Mouse (Mus musculus) adrenal gland (tissue): ENCODE data around the gene Gpsm1.

Source experiments
- intact Hi-C: fragments of 180-260 bp; cut with DNase I; formaldehyde crosslinking; loops from one replicate; pipeline ENCODE4 v1.15.1; 2025
- long read RNA-seq, 2 experiments: library from polyadenylated mRNA; unstranded; transcript quantifications; one replicate each; pipeline ENCODE4 v2.0.0; 2020; ENCODE audit warnings: borderline replicate concordance in 1 of 2; ENCODE audit not compliant: insufficient replicate concordance in 1 of 2

The Gpsm1 gene
- long read RNA-seq, experiment 1, partial matches to known transcripts, result 1 of 6 reads
- long read RNA-seq, experiment 1, other reads (novel, unspliced or antisense), result 1 of 6 reads
- long read RNA-seq, experiment 2, partial matches to known transcripts, result 2 of 6 reads
- long read RNA-seq, experiment 2, other reads (novel, unspliced or antisense), result 4 of 6 reads

DNA sequence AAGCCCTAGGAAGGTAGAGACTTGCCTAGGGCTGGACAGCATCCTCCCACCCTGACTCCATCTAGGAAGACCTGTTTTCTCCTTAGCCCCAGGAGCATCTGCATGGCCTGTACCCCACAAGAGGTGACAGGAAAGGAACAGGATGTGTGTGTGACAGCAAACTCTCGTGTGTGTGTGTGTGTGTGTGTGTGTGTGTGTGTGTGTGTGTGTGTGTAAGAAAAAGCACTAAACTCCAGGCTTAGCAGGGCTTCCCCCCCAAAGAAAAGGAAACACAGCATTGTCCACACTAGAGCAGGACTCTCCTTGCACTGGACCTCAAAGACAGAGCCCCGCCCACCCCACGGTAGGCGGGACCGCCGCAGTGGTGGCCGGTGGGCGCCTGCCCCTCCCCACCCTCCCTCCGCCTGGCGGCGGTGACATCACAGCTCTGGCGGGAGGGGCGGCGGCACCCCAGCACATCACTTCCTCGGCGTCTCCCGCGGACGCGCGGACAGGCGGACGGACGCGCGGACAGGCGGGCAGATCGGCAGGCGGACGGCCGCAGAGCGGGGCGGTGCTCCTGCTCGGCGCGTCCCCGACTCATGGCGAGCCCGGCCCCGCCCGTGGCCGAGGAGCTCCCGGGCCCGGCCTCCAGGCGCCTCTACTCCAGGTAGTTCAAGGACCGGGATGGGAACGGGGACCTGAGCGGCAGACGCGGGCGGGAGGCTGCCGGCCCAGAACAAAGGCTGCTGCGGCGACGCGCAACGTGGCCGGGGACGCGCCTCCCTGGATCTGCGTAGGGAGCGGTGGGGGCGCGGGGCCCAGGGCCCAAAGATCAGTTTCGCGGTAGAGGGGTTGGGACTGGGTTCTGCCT is at the start of gene Gpsm1:
Gpsm1 (plus strand) TSS at position 444 of the 853 bp plus-strand sequence.
- intact Hi-C loops, result loop anchor here (5.0 kb wide), 1 partner anchor 37 kb away; the partner anchor contains the start of gene Dnlz

GRCm38 (mm10) chr2:26266066-26266742 is 49.1 kb upstream of the Gpsm1 start:
- intact Hi-C loops, result no loop called here

- intact Hi-C loops, result no loop called here
These were observed 47.1 kb upstream of the Gpsm1 start for GRCm38 (mm10) chr2:26268216-26268615.

- intact Hi-C loops, result loop anchor here (2.0 to 10.0 kb wide), 3 partner anchors 41 to 219 kb away; no protein-coding TSS in a partner anchor
These were observed 41.7 kb upstream of the Gpsm1 start for GRCm38 (mm10) chr2:26273611-26274010.

DNA sequence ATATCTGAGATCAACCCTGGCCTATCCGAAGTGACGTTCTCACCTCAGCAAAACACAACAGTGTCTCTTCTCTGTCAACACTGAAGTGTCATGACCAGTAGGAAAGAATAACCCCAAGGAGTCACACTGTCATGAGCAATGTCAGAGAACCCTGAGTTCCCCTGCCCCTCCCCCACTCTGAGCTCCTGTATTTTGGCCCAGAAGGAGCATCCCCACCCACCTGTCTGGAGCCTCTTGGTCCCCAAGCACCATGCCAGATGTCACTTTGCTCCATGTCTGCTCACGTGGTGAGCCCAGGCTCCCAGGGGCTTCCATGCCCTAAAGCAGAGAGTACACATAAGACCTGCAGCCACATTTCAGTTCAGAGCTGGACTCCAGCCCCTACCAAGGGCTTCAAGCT is 35.6 kb upstream of the Gpsm1 start:
- intact Hi-C loops, result loop anchor here (10.0 kb wide), 1 partner anchor 225 kb away; no protein-coding TSS in a partner anchor

DNA sequence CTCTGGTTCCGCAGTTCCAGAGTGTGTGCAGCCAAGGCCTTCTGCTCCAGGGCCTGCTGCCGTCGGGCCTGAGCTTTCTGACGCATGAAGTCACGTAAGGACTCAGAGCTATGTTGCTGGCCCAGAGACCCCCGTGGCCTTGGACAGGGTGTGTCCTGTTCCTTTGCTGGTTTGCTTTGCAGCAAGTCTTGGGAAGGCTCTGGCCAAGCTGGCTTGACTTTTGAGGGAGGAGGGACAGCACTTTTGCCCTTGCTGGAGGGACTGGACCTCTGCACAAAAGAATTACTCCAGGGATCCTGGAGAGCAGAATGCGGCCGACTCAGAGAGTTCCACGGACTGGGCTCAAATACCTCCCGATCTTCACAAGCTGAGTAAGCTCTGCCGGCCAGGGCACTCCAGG is 34.7 kb upstream of the Gpsm1 start:
- intact Hi-C loops, result no loop called here

- intact Hi-C loops, result no loop called here
These were observed 29.5 kb upstream of the Gpsm1 start for GRCm38 (mm10) chr2:26285804-26286203.

DNA sequence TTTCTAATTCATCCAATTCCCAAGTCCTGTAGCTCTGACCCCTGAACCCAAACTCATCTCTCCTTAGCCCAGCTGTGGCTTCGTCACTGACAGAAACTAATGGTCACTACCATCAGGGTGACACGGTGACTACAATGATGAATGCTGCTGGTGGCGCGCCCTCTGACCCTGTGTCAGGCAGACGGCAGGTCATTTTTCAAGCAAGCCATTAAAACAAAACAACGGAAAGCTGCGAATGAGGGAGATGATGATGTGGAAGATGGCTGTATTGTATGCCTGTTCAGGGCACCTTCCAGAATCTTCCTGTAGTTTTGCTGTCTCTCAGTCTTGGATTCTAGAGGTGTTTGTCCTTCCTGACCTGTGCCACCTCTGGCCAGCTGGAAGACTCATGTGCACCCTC is 28.9 kb upstream of the Gpsm1 start:
- intact Hi-C loops, result no loop called here

GRCm38 (mm10) chr2:26290133-26290532 is 25.2 kb upstream of the Gpsm1 start:
- intact Hi-C loops, result no loop called here

DNA sequence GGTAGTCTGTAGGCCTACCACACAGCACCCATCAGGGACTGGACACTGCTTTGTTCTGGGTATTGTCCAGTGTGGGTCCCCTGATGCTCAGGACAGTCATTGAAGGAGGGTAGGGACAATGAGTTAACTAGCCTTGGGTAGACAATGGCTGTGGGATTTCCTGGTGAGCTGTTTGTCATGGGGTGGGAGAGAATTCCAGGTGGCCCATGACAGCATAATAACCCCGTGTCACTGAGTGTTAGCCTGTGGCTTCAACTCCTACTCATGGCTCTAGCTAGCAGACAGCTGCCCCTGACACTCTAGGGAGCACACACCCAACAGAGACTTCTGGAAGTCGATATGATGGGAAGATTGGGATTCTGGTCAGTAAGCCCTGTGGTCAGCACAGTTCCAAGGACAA is 20.9 kb upstream of the Gpsm1 start, which contains the start of gene Ccdc187:
Ccdc187 (minus strand) TSS at position 101 of the 400 bp plus-strand sequence.
- intact Hi-C loops, result no loop called here

DNA sequence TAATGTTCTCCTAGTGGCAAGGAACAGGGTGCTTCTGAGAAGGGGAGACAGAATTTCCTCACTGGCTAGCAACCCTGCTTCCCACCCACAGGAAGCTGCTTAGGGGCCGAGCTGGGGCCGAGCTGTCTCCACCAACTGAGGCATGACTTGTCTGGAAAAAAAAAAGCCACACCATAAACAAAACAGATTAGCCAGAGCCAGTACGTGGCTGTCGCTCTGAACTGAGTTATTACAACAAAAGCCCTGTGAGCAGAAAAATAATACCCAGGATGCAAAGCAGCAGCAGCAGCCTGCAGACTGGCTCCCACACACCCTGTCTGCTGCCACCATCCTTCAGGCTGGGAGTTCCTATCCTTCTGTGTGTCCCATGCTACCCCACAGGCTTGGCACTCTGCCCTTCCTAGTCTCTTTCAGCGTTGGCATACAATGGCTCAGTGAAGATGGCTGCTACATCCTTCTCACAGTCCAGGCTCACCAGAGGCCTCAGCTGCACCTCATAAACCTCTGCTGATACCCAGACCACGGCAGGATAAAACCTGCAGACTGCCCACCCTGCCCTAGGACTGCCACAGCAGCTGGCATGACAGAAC is 18.6 kb upstream of the Gpsm1 start:
- intact Hi-C loops, result no loop called here

GRCm38 (mm10) chr2:26298208-26298855 is 17.0 kb upstream of the Gpsm1 start:
- intact Hi-C loops, result no loop called here

DNA sequence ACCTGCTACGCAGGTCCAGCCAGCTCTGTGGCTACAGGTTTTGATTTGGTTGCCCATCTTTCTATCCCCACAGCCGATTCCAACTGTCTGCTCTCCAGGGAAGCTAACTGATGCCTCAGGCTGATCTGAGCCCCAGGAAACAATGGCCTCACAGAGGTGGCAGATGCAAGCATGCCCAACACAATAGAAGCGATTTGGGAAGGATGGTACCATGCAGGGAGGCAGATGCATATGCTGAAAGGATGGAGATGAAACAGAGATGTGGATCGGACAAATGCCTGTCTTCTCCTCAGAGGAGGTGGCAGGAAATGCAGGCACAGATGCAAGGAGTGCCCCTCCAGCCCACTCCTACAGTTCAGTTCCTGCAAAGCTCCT is 16.5 kb upstream of the Gpsm1 start:
- intact Hi-C loops, result no loop called here

DNA sequence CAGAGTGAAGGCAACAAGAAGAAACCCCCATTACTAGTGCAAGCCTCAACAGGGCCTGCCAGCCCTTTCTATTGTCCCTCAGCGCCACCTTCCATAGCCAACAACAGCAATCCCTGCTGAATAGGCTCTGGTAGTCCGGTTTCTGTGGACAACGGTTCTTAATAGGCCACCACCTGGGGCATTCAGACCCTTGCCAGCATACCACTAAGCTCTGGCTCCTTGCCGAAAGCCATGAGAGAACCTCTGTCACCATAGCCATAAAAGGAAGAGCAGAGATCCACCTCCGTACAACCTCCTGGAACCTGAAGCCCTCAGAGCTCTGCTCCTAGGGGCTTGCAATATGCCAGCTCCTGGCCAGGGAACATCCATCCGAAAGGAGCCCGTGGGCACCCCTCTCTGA is 16.0 kb upstream of the Gpsm1 start:
- intact Hi-C loops, result no loop called here

DNA sequence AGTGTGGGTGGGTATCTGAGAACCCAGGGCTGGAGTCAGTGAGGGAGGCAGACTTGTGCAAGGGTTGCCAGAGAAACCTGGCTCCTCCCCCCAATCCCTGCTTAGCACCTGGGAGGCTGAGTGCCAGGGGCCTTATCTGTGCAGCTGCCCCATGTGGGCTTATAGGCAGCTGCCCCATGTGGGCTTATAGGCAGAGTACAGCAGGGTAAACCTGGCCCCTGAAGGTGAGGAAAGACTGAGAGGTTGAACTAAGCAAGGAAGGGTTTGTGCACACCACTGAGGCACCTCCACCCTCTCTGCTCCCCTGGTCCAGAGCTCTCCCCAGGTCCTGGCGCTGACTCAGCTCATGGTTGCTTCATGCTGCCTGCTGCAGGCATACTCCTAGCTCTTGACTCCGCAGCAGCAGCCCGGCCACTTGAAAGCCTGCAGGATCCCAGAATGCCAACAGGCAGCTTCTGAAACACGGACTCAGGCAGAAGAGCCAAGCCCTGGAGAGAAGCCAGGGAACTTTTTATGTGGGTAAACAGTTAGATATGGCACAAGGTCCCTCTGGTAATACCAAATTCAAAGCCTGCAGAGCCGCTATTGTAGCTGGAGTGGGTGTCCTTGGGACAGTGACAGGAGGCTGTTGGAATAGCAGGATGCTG is 15.0 kb upstream of the Gpsm1 start:
- intact Hi-C loops, result no loop called here

GRCm38 (mm10) chr2:26300808-26301174 is 14.5 kb upstream of the Gpsm1 start:
- intact Hi-C loops, result no loop called here

GRCm38 (mm10) chr2:26302005-26302503 is 13.3 kb upstream of the Gpsm1 start:
- intact Hi-C loops, result no loop called here

- intact Hi-C loops, result no loop called here
These were observed 10.6 kb upstream of the Gpsm1 start for GRCm38 (mm10) chr2:26304711-26305110.

DNA sequence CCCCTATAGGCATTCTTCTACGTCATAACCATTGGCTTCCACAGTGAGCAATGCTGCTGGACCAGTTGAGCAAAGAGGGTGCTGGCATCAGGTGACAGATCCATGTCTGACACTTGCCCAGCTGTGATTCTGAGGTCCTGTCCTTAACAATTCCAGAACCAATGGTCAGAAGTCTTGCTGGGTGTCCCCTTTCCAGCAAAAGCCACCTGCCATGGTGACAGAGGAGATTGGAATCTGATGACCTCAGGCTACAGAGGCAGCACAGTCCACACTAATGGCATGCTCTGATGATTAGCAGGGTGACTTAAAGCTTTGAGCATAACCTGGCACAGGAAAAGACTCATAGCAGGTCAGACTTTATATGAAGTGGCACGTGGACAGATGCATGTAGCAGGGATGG is 9.8 kb upstream of the Gpsm1 start:
- intact Hi-C loops, result no loop called here

DNA sequence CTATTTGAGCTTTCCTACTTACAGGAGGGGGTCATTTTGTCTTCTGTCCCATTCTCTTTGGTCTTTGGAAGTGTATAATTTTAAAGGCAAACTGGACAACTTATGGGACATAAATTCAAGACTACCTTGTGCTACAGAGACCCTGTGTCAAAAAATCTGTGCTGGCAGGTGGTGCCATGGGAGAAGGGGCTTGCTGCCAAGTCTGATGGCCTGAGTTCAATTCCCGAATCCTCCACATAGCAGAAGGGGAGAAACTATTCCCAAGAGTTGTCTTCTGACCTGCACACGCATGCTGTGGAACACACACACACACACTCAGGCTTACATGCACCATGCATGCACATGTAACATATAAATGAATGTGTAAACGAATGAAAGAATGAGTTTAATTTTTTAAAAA is 8.6 kb upstream of the Gpsm1 start:
- intact Hi-C loops, result no loop called here

DNA sequence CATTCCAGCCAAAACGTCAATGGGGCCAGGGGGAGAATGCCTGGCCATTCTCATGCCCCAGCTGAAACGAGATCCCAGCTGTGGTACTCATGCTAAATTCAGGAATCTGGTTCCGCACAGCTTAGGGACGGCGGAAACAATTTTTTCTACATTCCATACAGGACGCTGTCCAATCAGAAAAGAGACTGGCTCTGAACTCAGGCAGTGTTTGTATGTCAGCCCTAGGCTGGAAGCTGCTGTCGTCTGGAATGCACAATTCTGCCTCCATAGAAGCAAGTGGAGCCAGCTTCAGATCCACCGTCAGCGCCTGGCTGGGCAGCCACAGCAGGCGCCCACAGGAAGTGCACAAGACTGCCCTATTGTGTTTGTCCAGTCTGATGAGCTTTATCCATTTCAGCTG is 5.6 kb upstream of the Gpsm1 start:
- intact Hi-C loops, result no loop called here
